Mouse (Mus musculus) heart, postnatal 10 days (tissue): ENCODE measurements at regions not wholly inside any gene's neighbourhood (a gene's known extent, or its start where the extent isn't known, plus 50 kb on each side); places are given as distances from the start of the nearest gene placed in this dataset.
A peak's percentile ranks its signal among the peaks of the same experiment; 100 is the strongest.

Source experiments
- DNase-seq, 2 experiments: peaks; one replicate each; pipeline ENCODE4 v3.0.0; 2021
- intact Hi-C: fragments of 180-260 bp; cut with DNase I; formaldehyde crosslinking; loops from one replicate; pipeline ENCODE4 v1.15.1; 2025

- intact Hi-C loops: no loop called here
- DNase-seq: no peak
These were observed 79.0 kb downstream of the Mfsd1 start for GRCm38 (mm10) chr3:67661529-67661928.

GRCm38 (mm10) chr3:67709322-67709721, 126.8 kb downstream of the Mfsd1 start:
- intact Hi-C loops: no loop called here
- DNase-seq: no peak

GRCm38 (mm10) chr3:67711716-67712115, 129.2 kb downstream of the Mfsd1 start:
- intact Hi-C loops: no loop called here
- no peak for DNase-seq

- intact Hi-C loops: no loop called here
- no peak for DNase-seq
These were observed 149.4 kb downstream of the Mfsd1 start for GRCm38 (mm10) chr3:67731921-67732320.

- DNase-seq: no peak
- intact Hi-C loops: no loop called here
These were observed 150.3 kb downstream of the Mfsd1 start for GRCm38 (mm10) chr3:67732858-67733257.

GRCm38 (mm10) chr3:67754256-67754655, 137.8 kb upstream of the Iqcj start:
- intact Hi-C loops: no loop called here
- no peak for DNase-seq

GRCm38 (mm10) chr3:67768603-67769002, 123.4 kb upstream of the Iqcj start:
- intact Hi-C loops: no loop called here
- DNase-seq: no peak

GRCm38 (mm10) chr3:67773403-67773802, 118.6 kb upstream of the Iqcj start:
- DNase-seq: no peak
- intact Hi-C loops: no loop called here

- intact Hi-C loops: no loop called here
- DNase-seq: no peak
These were observed 109.8 kb upstream of the Iqcj start for GRCm38 (mm10) chr3:67782177-67782576.

- no peak for DNase-seq
- intact Hi-C loops: no loop called here
These were observed 85.0 kb upstream of the Iqcj start for GRCm38 (mm10) chr3:67806847-67807601.

GRCm38 (mm10) chr3:67828156-67828555, 63.9 kb upstream of the Iqcj start:
- DNase-seq: no peak
- intact Hi-C loops: no loop called here

- intact Hi-C loops: no loop called here
- peak; percentile 3 to 13 for DNase-seq
These were observed 58.9 kb upstream of the Iqcj start for GRCm38 (mm10) chr3:67833041-67833663.
